Mouse (Mus musculus): Measurements from ENCODE around the gene Fam120b. TPM values are rescaled to one million over a fixed set of nuclear protein-coding genes. Genes with fewer than 3 reads are reported as not detected.
"Not testable (repeated sequence)": the region's sequence is repeated elsewhere in the genome, so short reads cannot be mapped to it uniquely, and the experiment has no call there.

The Fam120b gene
- total RNA-seq, 2 experiments from 2014 or later, result 8.6 to 8.8 TPM

- no peak for DNase-seq
- intact Hi-C loops (cut with DNase I; ENCODE audit: low total_unique reads), result no loop called here
Measured at GRCm38 (mm10) chr17:15423080-15423765, 27.2 kb downstream of the Fam120b start.

DNA sequence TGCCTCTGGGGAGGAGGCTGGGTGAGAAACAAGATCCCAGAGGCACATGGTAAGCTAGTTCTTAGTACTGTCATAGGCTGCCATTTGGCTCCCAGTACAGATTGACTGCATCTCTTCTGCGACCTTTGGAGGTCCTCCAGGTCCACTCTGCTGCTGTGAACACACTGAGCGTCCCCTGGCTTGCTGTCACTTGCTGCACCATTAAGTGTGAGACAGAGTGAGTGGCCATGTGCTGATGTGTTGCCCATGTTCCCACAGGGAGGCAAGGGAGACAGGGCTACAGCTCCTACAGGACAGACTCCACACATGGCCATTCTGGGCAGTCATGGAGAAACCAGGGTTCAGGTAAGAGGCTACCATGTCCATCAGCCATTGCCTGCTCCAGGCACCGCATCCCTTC, 29.9 kb downstream of the Fam120b start:
- peak; percentile 29 for DNase-seq
- intact Hi-C loops (cut with DNase I; ENCODE audit: low total_unique reads), result no loop called here

DNA sequence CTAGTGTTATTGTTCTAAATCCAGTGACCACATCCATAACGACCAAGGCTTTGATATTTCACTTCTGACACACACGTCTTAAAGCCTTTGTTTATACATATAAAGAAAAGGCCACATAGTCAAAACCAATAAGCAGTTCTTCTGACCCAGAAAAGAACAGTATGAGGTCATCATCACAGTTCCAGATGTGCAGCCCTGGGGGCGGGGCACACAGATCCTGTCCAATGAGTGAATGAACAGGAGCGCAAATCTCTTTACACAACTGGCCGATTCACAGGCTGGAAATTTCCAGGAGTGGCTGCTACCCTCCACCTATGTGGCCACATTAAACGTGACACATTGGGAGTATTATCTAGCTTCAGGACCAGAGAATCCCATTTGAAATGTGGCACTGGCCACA, 33.4 kb downstream of the Fam120b start:
- no peak for DNase-seq

GRCm38 (mm10) chr17:15429937-15430336, 33.9 kb downstream of the Fam120b start:
- intact Hi-C loops (cut with DNase I; ENCODE audit: low total_unique reads), result no loop called here
- DNase-seq, result peak; percentile 26

More for the DNA sequence above, 33.4 kb downstream of the Fam120b start:
- intact Hi-C loops (cut with DNase I; ENCODE audit: low total_unique reads), result no loop called here

GRCm38 (mm10) chr17:15431021-15431514, 35.1 kb downstream of the Fam120b start:
- intact Hi-C loops (cut with DNase I; ENCODE audit: low total_unique reads), result no loop called here
- no peak for DNase-seq

- no peak for DNase-seq
- intact Hi-C loops (cut with DNase I; ENCODE audit: low total_unique reads), result no loop called here
Measured at GRCm38 (mm10) chr17:15431551-15431950, 35.5 kb downstream of the Fam120b start.

DNA sequence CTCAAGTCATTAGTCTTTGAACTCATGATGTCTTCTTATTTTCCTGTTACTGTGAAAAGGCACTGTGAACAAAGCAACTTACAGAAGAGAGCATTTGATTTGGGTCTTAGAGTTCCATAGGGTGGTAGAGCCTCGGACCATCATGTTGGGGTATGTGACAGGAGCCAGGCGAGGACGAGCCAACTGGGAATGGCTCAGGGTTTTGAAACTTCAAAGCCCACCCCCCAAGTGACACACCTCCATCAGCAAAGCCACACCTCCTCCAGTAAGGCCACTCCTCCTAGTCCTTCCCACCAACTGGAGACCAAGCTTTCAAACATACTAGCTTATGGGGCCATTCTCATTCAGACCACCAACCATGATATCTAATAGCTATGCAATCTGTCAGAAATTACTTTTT, 36.0 kb downstream of the Fam120b start:
- intact Hi-C loops (cut with DNase I; ENCODE audit: low total_unique reads), result no loop called here

DNA sequence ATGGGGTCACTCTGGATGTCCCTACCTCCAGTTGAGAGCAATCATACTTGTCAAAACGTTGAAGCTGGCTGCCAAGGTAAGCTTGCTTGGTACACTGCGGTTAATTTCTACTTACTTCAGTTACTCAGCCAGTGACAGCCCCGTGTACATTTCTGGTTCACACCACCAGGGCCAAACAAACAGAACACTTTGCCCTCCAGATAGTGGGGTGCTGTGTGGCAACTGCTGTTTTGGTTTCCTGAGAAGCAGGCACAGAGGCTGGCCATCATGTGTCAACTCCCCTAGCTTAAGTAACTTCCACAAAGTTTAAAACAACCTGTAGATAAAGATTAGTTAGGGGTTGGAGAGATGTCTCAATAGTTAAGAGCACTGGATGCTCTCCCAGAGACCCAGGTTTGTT, 38.7 kb downstream of the Fam120b start:
- no peak for DNase-seq
- intact Hi-C loops (cut with DNase I; ENCODE audit: low total_unique reads), result no loop called here

More for the DNA sequence above, 36.0 kb downstream of the Fam120b start:
- DNase-seq, result no peak

GRCm38 (mm10) chr17:15440067-15440462, 44.1 kb downstream of the Fam120b start:
- no peak for DNase-seq
- intact Hi-C loops (cut with DNase I; ENCODE audit: low total_unique reads), result no loop called here

GRCm38 (mm10) chr17:15440463-15441121, 44.6 kb downstream of the Fam120b start:
- intact Hi-C loops (cut with DNase I; ENCODE audit: low total_unique reads), result no loop called here

GRCm38 (mm10) chr17:15445421-15445820, 49.4 kb downstream of the Fam120b start:
- DNase-seq, result no peak
- intact Hi-C loops (cut with DNase I; ENCODE audit: low total_unique reads), result no loop called here

More at GRCm38 (mm10) chr17:15440463-15441121, 44.6 kb downstream of the Fam120b start:
- DNase-seq, result peak; percentile 19

- no peak for DNase-seq
- intact Hi-C loops (cut with DNase I; ENCODE audit: low total_unique reads), result no loop called here
Measured at GRCm38 (mm10) chr17:15447831-15448230, 51.8 kb downstream of the Fam120b start.

DNA sequence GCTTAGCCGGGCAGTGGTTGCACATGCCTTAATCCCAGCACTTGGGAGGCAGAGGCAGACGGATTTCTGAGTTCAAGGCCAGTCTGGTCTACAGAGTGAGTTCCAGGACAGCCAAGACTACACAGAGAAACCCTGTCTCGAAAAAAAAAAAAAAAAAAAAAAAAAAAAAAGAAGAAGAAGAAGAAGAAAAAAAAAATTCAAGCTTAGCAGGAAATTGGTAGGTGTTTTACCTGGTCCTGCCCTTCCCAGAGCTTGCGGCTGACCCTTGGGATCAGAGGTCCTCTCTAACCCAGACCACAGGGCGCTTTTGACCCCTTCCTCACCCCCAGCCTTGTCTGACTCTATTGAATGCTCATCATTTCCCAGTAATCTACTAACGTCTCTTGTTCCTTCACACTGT, 53.1 kb downstream of the Fam120b start:
- intact Hi-C loops (cut with DNase I; ENCODE audit: low total_unique reads); DNase-seq: not testable (repeated sequence)

GRCm38 (mm10) chr17:15449606-15450005, 53.6 kb downstream of the Fam120b start:
- intact Hi-C loops (cut with DNase I; ENCODE audit: low total_unique reads), result no loop called here

GRCm38 (mm10) chr17:15455203-15455602, 59.2 kb downstream of the Fam120b start:
- intact Hi-C loops (cut with DNase I; ENCODE audit: low total_unique reads), result no loop called here
- no peak for DNase-seq

More at GRCm38 (mm10) chr17:15449606-15450005, 53.6 kb downstream of the Fam120b start:
- no peak for DNase-seq

DNA sequence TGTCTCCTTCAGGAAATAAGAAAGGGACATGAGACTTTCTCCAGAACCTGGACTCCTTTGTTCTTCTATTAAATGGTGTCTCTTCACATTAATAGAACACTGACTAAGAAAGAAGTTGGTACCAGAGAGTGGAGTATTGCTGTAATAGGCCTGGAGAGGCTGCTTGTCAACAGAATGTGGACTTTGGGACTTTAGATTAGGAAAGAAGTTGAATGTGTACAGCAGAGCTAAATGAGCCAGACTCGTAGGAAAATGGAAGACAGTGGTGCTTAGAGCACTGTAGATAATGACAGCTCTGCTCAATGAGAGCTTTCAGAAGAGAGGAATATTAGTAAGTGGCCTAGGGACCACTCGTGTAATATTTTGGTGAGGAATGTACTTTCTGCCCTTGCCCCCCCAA, 60.6 kb downstream of the Fam120b start:
- DNase-seq, result no peak
- intact Hi-C loops (cut with DNase I; ENCODE audit: low total_unique reads), result no loop called here

- intact Hi-C loops (cut with DNase I; ENCODE audit: low total_unique reads), result no loop called here
- no peak for DNase-seq
Measured at GRCm38 (mm10) chr17:15459761-15460160, 63.8 kb downstream of the Fam120b start.

DNA sequence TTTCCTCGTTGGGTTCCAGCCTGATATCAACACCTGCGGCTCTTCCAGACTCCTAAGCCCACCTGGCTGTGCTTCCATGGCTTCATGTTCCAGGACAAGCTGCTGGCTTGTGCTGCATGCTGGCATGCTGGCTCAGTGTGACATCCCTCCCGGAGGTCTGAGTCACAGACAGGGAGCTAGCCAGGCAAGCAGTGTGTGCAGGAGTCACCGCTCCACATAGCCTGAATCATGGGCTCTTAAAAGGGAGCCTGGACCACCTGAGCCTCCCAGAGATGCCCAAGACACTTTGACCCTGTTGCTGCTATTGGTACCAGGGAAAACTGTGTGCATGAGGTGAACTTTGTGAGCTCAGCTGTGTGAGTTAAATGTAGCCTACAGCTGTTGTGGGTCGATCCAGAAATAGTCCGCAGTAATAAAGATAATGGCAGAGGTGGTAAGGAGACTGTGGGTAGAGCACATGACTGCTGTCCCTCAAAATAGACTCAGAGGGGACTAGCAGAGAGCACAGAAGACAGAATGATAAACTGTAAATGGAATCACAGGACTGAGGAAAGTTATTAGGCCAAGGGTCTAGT, 66.0 kb downstream of the Fam120b start:
- DNase-seq, result peak; percentile 59
- intact Hi-C loops (cut with DNase I; ENCODE audit: low total_unique reads), result no loop called here

GRCm38 (mm10) chr17:15467669-15468068, 71.7 kb downstream of the Fam120b start:
- intact Hi-C loops (cut with DNase I; ENCODE audit: low total_unique reads), result no loop called here
- peak; percentile 71 for DNase-seq

- intact Hi-C loops (cut with DNase I; ENCODE audit: low total_unique reads), result loop anchor here (5.0 kb wide), 1 partner anchor 405 kb away; no protein-coding TSS in a partner anchor
- no peak for DNase-seq
Measured at GRCm38 (mm10) chr17:15472671-15473070, 76.7 kb downstream of the Fam120b start.

All from gastrocnemius, postnatal 14 days (tissue).